Comparison of ENCODE assay signal across 8 mouse cellular contexts in genomic region chrX:51019884-51020283, GRCm38 (mm10). TPM values are rescaled to one million over a fixed set of nuclear protein-coding genes. Genes with fewer than 3 reads are reported as not detected.
DNase-seq lines count a peak whose midpoint lies in the region; ATAC-seq and TF ChIP-seq lines count a peak whose summit lies in the region.

No protein-coding gene starts in this region.

- POLR2A ChIA-PET in Patski (lab: Charles Lee) = no interaction called here

- no peaks in the 10 kb centered on the region for H3K27me3 ChIP-seq in kidney, adult 2 months (replicated peaks; ENCODE audit: control insufficient read depth, insufficient read depth, low read length)
- H3K27me3 ChIP-seq in kidney, embryonic 15.5 days = no peaks in the 10 kb centered on the region
- peaks cover 4% of the 10 kb centered on the region for H3K27me3 ChIP-seq in Patski
- H3K27me3 ChIP-seq in heart, embryonic 14.5 days (ENCODE audit: control insufficient read depth, insufficient read depth, low read length) = no peaks in the 10 kb centered on the region
- no peaks in the 10 kb centered on the region for H3K27me3 ChIP-seq in liver, embryonic 13.5 days

- no peak overlapping the region for H3K4me2 ChIP-seq in kidney, embryonic 15.5 days
- peak overlapping the region; percentile 60 for H3K4me2 ChIP-seq in heart, embryonic 14.5 days (ENCODE audit: low read length)
- H3K4me2 ChIP-seq in liver, embryonic 13.5 days = peak overlapping the region; percentile 67

- no peak overlapping the region; the same call in 1 of the 2 replicates for H3K4me3 ChIP-seq in kidney, adult 2 months (ENCODE audit: insufficient read depth, low read depth, low read length)
- no peak overlapping the region for H3K4me3 ChIP-seq in kidney, embryonic 15.5 days (replicated peaks)
- peak overlapping the region; percentile 5 to 59; a peak in 2 of 4 replicates for H3K4me3 ChIP-seq in heart, embryonic 14.5 days (ENCODE audit: control insufficient read depth in 1 of 2, insufficient read depth in 1 of 2, low read depth in 1 of 2, low read length in 2 of 2)
- 0 out of 2 replicates have a peak overlapping the region, but pooled peaks have one; percentile 69 for H3K4me3 ChIP-seq in liver, embryonic 13.5 days (replicated peaks)

- WGBS in kidney, adult 2 months = 9% methylated on average over 2 of the region's 2 CpGs
- 30% methylated on average over 2 of the region's 2 CpGs for WGBS in kidney, embryonic 15.5 days
- WGBS in heart, embryonic 14.5 days = 32% methylated on average over 2 of the region's 2 CpGs
- WGBS in liver, embryonic 13.5 days (ENCODE audit: insufficient replicate concordance) = 25% methylated on average over 2 of the region's 2 CpGs

- TF ChIP-seq CTCF in kidney, adult 2 months (conservative IDR thresholded peaks at IDR 0.05; ENCODE audit: insufficient read depth, insufficient read length, low read depth, low read length) = peak; percentile 62
- peak; percentile 60 for TF ChIP-seq CTCF in Patski (IDR thresholded peaks at IDR 0.05)

- peak; percentile 70 for DNase-seq in kidney, adult 2 months
- no peak for DNase-seq in Patski (ENCODE audit: low read depth, low spot score)
- peak; percentile 10 to 16 for DNase-seq in cerebellum, postnatal 36 days
- DNase-seq in liver, embryonic 13.5 days = peak; percentile 22
- DNase-seq in skeletal muscle tissue, adult 2 months (ENCODE audit: low read depth, low spot score) = peak; percentile 64
- no peak for DNase-seq in frontal cortex, postnatal 36 days (ENCODE audit: low spot score in 2 of 2)

- H3K36me3 ChIP-seq in kidney, adult 2 months (ENCODE audit: control insufficient read depth, insufficient read depth, low read length) = no peaks in the 10 kb centered on the region
- H3K36me3 ChIP-seq in kidney, embryonic 15.5 days = no peaks in the 10 kb centered on the region
- H3K36me3 ChIP-seq in heart, embryonic 14.5 days (ENCODE audit: control insufficient read depth, insufficient read depth, low read length) = peaks cover 3% of the 10 kb centered on the region; the same call in 1 of the 2 replicates
- H3K36me3 ChIP-seq in liver, embryonic 13.5 days = peaks cover 2% of the 10 kb centered on the region; the same call in 1 of the 2 replicates

- TF ChIP-seq POLR2A in kidney, adult 2 months (IDR thresholded peaks at IDR 0.05; ENCODE audit: low read depth, low read length) = no peak

- CTCF ChIA-PET in Patski (lab: Charles Lee) = no interaction called here

- peaks cover 3% of the 10 kb centered on the region; the same call in 1 of the 2 replicates for H3K4me1 ChIP-seq in kidney, adult 2 months (ENCODE audit: control insufficient read depth, insufficient read depth, low read length)
- peaks cover 5% of the 10 kb centered on the region; the same call in 1 of the 2 replicates for H3K4me1 ChIP-seq in kidney, embryonic 15.5 days
- H3K4me1 ChIP-seq in heart, embryonic 14.5 days (ENCODE audit: control insufficient read depth in 2 of 2, insufficient read depth in 2 of 2, low read length in 2 of 2) = peaks cover 4% of the 10 kb centered on the region in 2 experiments; a peak in 3 of 4 replicates
- peaks cover 17% of the 10 kb centered on the region for H3K4me1 ChIP-seq in liver, embryonic 13.5 days (replicated peaks)

- H3K9me3 ChIP-seq in kidney, embryonic 15.5 days (replicated peaks) = no peaks in the 10 kb centered on the region
- H3K9me3 ChIP-seq in heart, embryonic 14.5 days (ENCODE audit: control insufficient read depth, low read length) = no peaks in the 10 kb centered on the region
- no peaks in the 10 kb centered on the region for H3K9me3 ChIP-seq in liver, embryonic 13.5 days (replicated peaks)

- peak overlapping the region; percentile 24; the same call in 1 of the 2 replicates for H3K27ac ChIP-seq in kidney, adult 2 months (ENCODE audit: insufficient read depth, low read depth, low read length)
- H3K27ac ChIP-seq in kidney, embryonic 15.5 days = no peak overlapping the region
- peak overlapping the region; percentile 97 for H3K27ac ChIP-seq in heart, embryonic 14.5 days (replicated peaks in 1 of 2; ENCODE audit: control insufficient read depth in 1 of 2, insufficient read depth in 1 of 2, low read depth in 2 of 2, low read length in 2 of 2)
- no peak overlapping the region; the same call in none of the 2 replicates for H3K27ac ChIP-seq in liver, embryonic 13.5 days

- ATAC-seq in kidney, embryonic 15.5 days (replicated peaks; ENCODE audit: low FRiP score) = no peak
- peak; percentile 65 for ATAC-seq in Patski
- 0 out of 2 replicates have a peak, but pooled peaks have one; percentile 52 for ATAC-seq in heart, embryonic 14.5 days (ENCODE audit: insufficient number of reproducible peaks, insufficient read depth, low FRiP score, low read depth)
- ATAC-seq in liver, embryonic 13.5 days (ENCODE audit: low read depth) = no peak

- H3K9ac ChIP-seq in kidney, embryonic 15.5 days = no peak overlapping the region
- peak overlapping the region; percentile 89 for H3K9ac ChIP-seq in heart, embryonic 14.5 days (ENCODE audit: low read length)
- H3K9ac ChIP-seq in liver, embryonic 13.5 days = no peak overlapping the region; the same call in 1 of the 2 replicates

- in situ Hi-C loops in Patski (cut with MboI; ENCODE audit: low pct_unique_long_range_greater_than_20kb) = no loop called here

RNA-seq across cellular contexts. Expression of gene Rap2c, which starts 2.1 kb away (rescaled TPM):
- polyA plus RNA-seq in kidney, adult 2 months (2012; rRNA removed) = 1.9 and 3.4 TPM in 2 replicates
- 14.9 and 16.1 TPM in 2 replicates for polyA plus RNA-seq in kidney, embryonic 15.5 days (2015; fragmentation: Nextera tagmentation; extraction: Ambion mirVana)
- 29.1 TPM for polyA plus RNA-seq in Patski (2021)
- 20.5 and 21.2 TPM in 2 replicates for polyA plus RNA-seq in heart, embryonic 14.5 days (2014; fragmentation: Nextera tagmentation; extraction: Ambion mirVana)
- 9.2 and 11.8 TPM in 2 replicates for polyA plus RNA-seq in liver, embryonic 13.5 days (2015; fragmentation: Nextera tagmentation; extraction: Ambion mirVana)

Comparison
In these comparisons a context has a peak if more than half of its experiments do, and no peak if none do; other contexts are left out.
1. H3K27ac ChIP-seq: peak in kidney, adult 2 months (single experiment) and heart, embryonic 14.5 days (2 of 2); none in kidney, embryonic 15.5 days (single experiment) and liver, embryonic 13.5 days (single experiment).
2. DNase-seq: peak in kidney, adult 2 months (single experiment), cerebellum, postnatal 36 days (2 of 2), liver, embryonic 13.5 days (single experiment) and skeletal muscle tissue, adult 2 months (single experiment); none in Patski (single experiment) and frontal cortex, postnatal 36 days (0 of 2).
3. H3K4me3 ChIP-seq: peak in heart, embryonic 14.5 days (2 of 2) and liver, embryonic 13.5 days (single experiment); none in kidney, adult 2 months (single experiment) and kidney, embryonic 15.5 days (single experiment).
4. ATAC-seq: peak in Patski (single experiment) and heart, embryonic 14.5 days (single experiment); none in kidney, embryonic 15.5 days (single experiment) and liver, embryonic 13.5 days (single experiment).